In the genomic region with DNA sequence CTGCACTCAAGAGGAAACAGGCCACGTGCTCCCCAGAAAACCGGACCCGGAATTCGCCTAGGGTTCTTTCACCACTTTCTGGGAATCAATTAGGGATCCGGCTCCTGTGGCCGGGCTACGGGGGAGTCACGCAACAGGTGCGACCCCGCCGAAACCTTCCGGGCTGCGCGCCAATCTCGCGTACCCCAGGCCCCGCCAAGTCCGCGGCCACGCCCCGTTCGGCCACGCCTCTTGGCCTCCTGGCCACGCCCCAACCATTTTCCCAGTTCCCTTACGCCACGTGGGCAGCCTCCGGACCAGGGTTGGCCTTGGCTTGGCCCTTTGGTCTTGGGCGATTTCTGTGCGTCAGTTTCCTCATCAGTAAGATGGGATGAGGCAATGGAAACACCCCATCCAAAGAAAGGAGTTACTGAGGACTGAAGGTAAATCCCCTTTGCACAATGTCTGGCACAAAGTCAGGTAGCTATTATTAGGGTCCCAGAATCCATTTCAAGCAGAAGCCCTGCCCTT, we compare ENCODE assay signal across 8 mouse cellular contexts. TPM values are rescaled to one million over a fixed set of nuclear protein-coding genes. Genes with fewer than 3 reads are reported as not detected.
DNase-seq lines count a peak whose midpoint lies in the region; ATAC-seq and TF ChIP-seq lines count a peak whose summit lies in the region.

Gene Ampd2, minus strand, starts transcription at position 182 of the 510 bp plus-strand sequence.

- no peaks in the 10 kb centered on the region for H3K36me3 ChIP-seq in forebrain, postnatal 0 days (ENCODE audit: insufficient read depth)
- H3K36me3 ChIP-seq in hindbrain, embryonic 12.5 days, result no peaks in the 10 kb centered on the region

- H3K4me1 ChIP-seq in forebrain, postnatal 0 days (ENCODE audit: insufficient read depth), result peaks cover 26% of the 10 kb centered on the region
- peaks cover 57% of the 10 kb centered on the region for H3K4me1 ChIP-seq in hindbrain, embryonic 12.5 days

- DNase-seq in R1 (ENCODE audit: low read depth, low spot score), result peak; percentile 89
- DNase-seq in cerebellum, adult 8-10 months, result peak; percentile 66
- no peak for DNase-seq in forebrain, postnatal 0 days
- DNase-seq in layer of hippocampus, postnatal 14 days (ENCODE audit: low spot score in 2 of 2), result no peak
- peak; percentile 78 for DNase-seq in lung, postnatal 25 days (ENCODE audit: low spot score)
- DNase-seq in retina, postnatal 1 day, result peak; percentile 81
- no peak for DNase-seq in frontal cortex, postnatal 36 days (ENCODE audit: low spot score in 2 of 2)

- no peak for ATAC-seq in forebrain, postnatal 0 days
- ATAC-seq in hindbrain, embryonic 12.5 days (ENCODE audit: low FRiP score), result 0 out of 2 replicates have a peak, but pooled peaks have one; percentile 23

- no peaks in the 10 kb centered on the region for H3K9me3 ChIP-seq in forebrain, postnatal 0 days (ENCODE audit: low read length)
- H3K9me3 ChIP-seq in hindbrain, embryonic 12.5 days (replicated peaks), result no peaks in the 10 kb centered on the region

- peak within 1 kb of the TSS; percentile 100 for H3K4me2 ChIP-seq in forebrain, postnatal 0 days (ENCODE audit: low read depth)
- H3K4me2 ChIP-seq in hindbrain, embryonic 12.5 days (replicated peaks), result peak within 1 kb of the TSS; percentile 100

- H3K27me3 ChIP-seq in forebrain, postnatal 0 days (ENCODE audit: insufficient read depth, low read length), result no peaks in the 10 kb centered on the region
- no peaks in the 10 kb centered on the region for H3K27me3 ChIP-seq in hindbrain, embryonic 12.5 days

- H3K4me3 ChIP-seq in forebrain, postnatal 0 days (ENCODE audit: low read depth, low read length), result peak within 1 kb of the TSS; percentile 50
- H3K4me3 ChIP-seq in hindbrain, embryonic 12.5 days, result peak within 1 kb of the TSS; percentile 63

- peak within 1 kb of the TSS; percentile 80 for H3K27ac ChIP-seq in forebrain, postnatal 0 days (ENCODE audit: low read depth, low read length)
- H3K27ac ChIP-seq in hindbrain, embryonic 12.5 days, result peak within 1 kb of the TSS; percentile 90

- WGBS in forebrain, postnatal 0 days, result 4% methylated on average over 29 of the region's 29 CpGs
- WGBS in hindbrain, embryonic 12.5 days, result 0% methylated on average over 29 of the region's 29 CpGs

- no peak for TF ChIP-seq CTCF in forebrain, postnatal 0 days (IDR thresholded peaks at IDR 0.05; ENCODE audit: low read depth)

- H3K9ac ChIP-seq in forebrain, postnatal 0 days, result peak within 1 kb of the TSS; percentile 75
- peak within 1 kb of the TSS; percentile 78 for H3K9ac ChIP-seq in hindbrain, embryonic 12.5 days

RNA-seq across cellular contexts. Expression of gene Ampd2, which starts in this region (rescaled TPM):
- 46.6 and 48.7 TPM in 2 replicates for total RNA-seq in forebrain, postnatal 0 days (2014; rRNA removed)
- polyA plus RNA-seq in forebrain, postnatal 0 days (2015; fragmentation: Nextera tagmentation; extraction: Ambion mirVana), result 38.8 and 47.0 TPM in 2 replicates
- 46.5 and 50.2 TPM in 2 replicates for polyA plus RNA-seq in hindbrain, embryonic 12.5 days (2016; fragmentation: Nextera tagmentation; extraction: Ambion mirVana)
- total RNA-seq in layer of hippocampus, postnatal 14 days (2021), result 10 to 100 TPM; 55.6 to 58.8 TPM

Comparison
In these comparisons a context has a peak if more than half of its experiments do, and no peak if none do; other contexts are left out.
1. DNase-seq: peak in R1 (single experiment), cerebellum, adult 8-10 months (single experiment), lung, postnatal 25 days (single experiment) and retina, postnatal 1 day (single experiment); none in forebrain, postnatal 0 days (single experiment), layer of hippocampus, postnatal 14 days (0 of 2) and frontal cortex, postnatal 36 days (0 of 2).